Mouse (Mus musculus) thymus, postnatal 4 days (tissue): ENCODE measurements around the gene Plxnb1.

Experiments
- DNase-seq: peaks from one replicate; pipeline ENCODE4 v3.0.0; 2021

Gene Plxnb1

GRCm38 (mm10) chr9:109095137-109095982 lies at the start of gene Plxnb1:
Gene Plxnb1 (plus strand): TSS chr9:109095389.
- peak; percentile 83 for DNase-seq

- DNase-seq: peak; percentile 84
These were observed 48.9 kb upstream of the Plxnb1 start for GRCm38 (mm10) chr9:109046306-109046705.

- no peak for DNase-seq
These were observed 45.9 kb upstream of the Plxnb1 start for GRCm38 (mm10) chr9:109049316-109049715.

GRCm38 (mm10) chr9:109049996-109050673 lies 45.1 kb upstream of the Plxnb1 start:
- DNase-seq: no peak

- DNase-seq: peak; percentile 28
These were observed 44.6 kb upstream of the Plxnb1 start for GRCm38 (mm10) chr9:109050674-109050997.

- DNase-seq: peak; percentile 62
These were observed 44.1 kb upstream of the Plxnb1 start for GRCm38 (mm10) chr9:109051011-109051501.

- peak; percentile 40 for DNase-seq
These were observed 43.3 kb upstream of the Plxnb1 start for GRCm38 (mm10) chr9:109051651-109052489.

- peak; percentile 35 for DNase-seq
These were observed 42.5 kb upstream of the Plxnb1 start for GRCm38 (mm10) chr9:109052490-109053260.

- DNase-seq: no peak
These were observed 41.8 kb upstream of the Plxnb1 start for GRCm38 (mm10) chr9:109053366-109053765.

- DNase-seq: no peak
These were observed 41.3 kb upstream of the Plxnb1 start for GRCm38 (mm10) chr9:109053851-109054250.

GRCm38 (mm10) chr9:109054712-109055111 lies 40.5 kb upstream of the Plxnb1 start:
- DNase-seq: peak; percentile 63

GRCm38 (mm10) chr9:109055271-109056030 lies 39.7 kb upstream of the Plxnb1 start:
- DNase-seq: peak; percentile 25

GRCm38 (mm10) chr9:109056081-109056690 lies 39.0 kb upstream of the Plxnb1 start:
- peak; percentile 13 for DNase-seq

- DNase-seq: no peak
These were observed 38.3 kb upstream of the Plxnb1 start for GRCm38 (mm10) chr9:109056916-109057315.

- DNase-seq: no peak
These were observed 37.6 kb upstream of the Plxnb1 start for GRCm38 (mm10) chr9:109057543-109057942.

- no peak for DNase-seq
These were observed 37.0 kb upstream of the Plxnb1 start for GRCm38 (mm10) chr9:109058006-109058765.

GRCm38 (mm10) chr9:109059136-109059903 lies 35.9 kb upstream of the Plxnb1 start, which contains the start of gene Trex1:
Gene Trex1 (minus strand): TSS chr9:109059734.
- DNase-seq: peak; percentile 93

- DNase-seq: peak; percentile 23
These were observed 34.8 kb upstream of the Plxnb1 start for GRCm38 (mm10) chr9:109060184-109060897.

GRCm38 (mm10) chr9:109060898-109061295 lies 34.3 kb upstream of the Plxnb1 start:
- no peak for DNase-seq
